Mouse (Mus musculus) G1E (cell line): Measurements from ENCODE around the gene Klhdc2.

Experiments used
- CTCF ChIP-seq: IDR thresholded peaks from 2 replicates; pipeline ENCODE4 v1.5.1; 2012; ENCODE audit warnings: low read depth, low read length, inconsistent platforms, mixed read lengths
- GATA1 ChIP-seq: IDR thresholded peaks from 2 replicates; pipeline ENCODE4 v1.6.1; 2012; ENCODE audit warnings: borderline replicate concordance, low read length, inconsistent platforms, mixed read lengths

DNA sequence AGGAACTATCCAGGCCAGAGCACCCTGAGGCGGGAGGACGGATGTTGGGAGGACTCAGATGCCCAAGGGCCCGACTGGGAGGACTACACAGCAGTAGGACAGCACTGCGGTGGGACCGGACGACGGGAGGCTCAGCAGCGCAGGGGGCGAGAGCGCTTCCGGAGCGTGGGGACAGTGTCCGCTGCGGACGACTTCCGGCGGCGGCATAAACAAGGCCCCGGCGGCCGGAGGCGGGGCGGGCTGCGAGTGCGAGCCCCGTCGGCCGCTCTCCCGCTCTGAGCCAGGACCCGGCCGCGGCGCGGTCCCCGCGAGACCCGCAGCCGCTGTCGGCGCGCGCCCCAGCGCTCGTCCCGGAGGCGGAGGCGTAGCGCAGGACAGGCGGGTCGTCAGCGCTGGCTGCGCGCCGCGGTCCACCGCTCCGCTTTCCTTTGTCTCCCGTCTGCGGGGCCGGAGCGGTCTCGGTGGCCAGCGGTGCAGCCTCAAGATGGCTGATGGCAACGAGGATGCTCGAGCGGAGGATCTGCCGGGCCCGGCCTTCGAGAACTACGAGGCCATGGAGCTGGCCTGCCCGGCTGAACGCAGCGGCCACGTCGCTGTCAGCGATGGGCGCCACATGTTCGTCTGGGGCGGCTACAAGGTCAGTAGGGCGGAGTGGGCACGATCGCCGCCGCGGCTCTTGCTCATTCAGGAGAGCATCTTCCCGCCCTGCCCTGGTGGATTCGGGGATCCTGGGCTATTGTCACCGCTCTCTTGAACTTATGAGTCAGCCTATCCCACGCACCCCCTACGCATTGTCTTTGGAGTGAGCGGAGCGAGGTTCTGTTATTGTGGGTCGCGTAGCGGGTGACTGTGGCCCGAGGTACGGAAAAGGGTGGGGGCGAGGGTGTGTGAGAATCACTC, at the start of gene Klhdc2:
- TF ChIP-seq GATA1 (no peak), CTCF (no peak)
